Mouse (Mus musculus): ENCODE measurements around the gene Pth1r.

The Pth1r gene

DNA sequence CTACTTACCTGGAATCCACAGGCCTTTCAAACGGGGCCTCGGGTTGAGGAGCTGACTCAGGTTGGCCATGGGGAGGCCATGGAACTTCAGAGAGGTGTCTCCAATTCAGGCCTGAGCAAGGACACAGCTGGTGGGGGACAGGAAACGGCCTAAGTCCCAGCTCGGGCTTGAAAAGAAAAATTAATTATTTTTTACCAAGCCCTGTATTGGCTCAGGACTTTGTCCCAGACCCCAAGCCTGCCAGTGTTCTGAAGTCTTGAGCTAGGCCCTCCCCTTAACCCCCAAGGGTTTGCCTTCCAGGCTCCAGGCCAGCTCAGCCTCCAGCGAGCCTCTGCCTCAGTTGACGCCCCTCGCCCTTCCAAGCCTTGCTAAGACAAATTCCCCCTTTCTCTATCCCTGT lies at the start of gene Pth1r:
Gene Pth1r (minus strand): TSS at position 185 of the 400 bp plus-strand sequence.
- DNase-seq (ENCODE audit: low read depth, low spot score) = no peak

GRCm38 (mm10) chr9:110790462-110790861 lies 43.5 kb upstream of the Pth1r start:
- DNase-seq (ENCODE audit: low read depth, low spot score) = no peak

- DNase-seq (ENCODE audit: low read depth, low spot score) = peak; percentile 56
These were observed 41.2 kb upstream of the Pth1r start for GRCm38 (mm10) chr9:110788169-110788568.

- no peak for DNase-seq (ENCODE audit: low read depth, low spot score)
These were observed 36.7 kb upstream of the Pth1r start for GRCm38 (mm10) chr9:110783611-110784010.

- DNase-seq (ENCODE audit: low read depth, low spot score) = peak; percentile 52
These were observed 34.8 kb upstream of the Pth1r start for GRCm38 (mm10) chr9:110781731-110782130.

- peak; percentile 84 for DNase-seq (ENCODE audit: low read depth, low spot score)
These were observed 34.3 kb upstream of the Pth1r start for GRCm38 (mm10) chr9:110781256-110781721.

GRCm38 (mm10) chr9:110779242-110779913 lies 32.4 kb upstream of the Pth1r start:
- DNase-seq (ENCODE audit: low read depth, low spot score) = no peak

GRCm38 (mm10) chr9:110778559-110778958 lies 31.6 kb upstream of the Pth1r start:
- DNase-seq (ENCODE audit: low read depth, low spot score) = no peak

DNA sequence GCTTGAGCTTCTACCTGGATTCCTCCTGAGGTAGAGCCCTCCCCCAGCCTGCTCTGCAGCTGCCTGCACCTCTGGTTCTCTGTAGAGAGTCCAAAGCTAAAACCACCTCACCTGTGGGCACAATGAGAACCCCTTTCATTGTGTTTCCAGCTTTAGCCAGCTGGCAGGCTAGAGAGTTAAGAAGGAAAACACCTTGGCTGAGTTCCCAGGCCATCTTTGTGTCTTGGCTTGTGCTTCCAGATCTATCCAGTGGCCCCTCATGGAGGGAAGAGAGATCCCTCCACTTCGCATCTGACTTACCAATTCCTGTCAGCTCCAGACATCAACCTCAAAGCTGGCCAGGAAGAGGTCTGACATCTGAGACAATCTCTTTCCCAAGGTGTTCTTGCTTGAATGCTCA lies 31.2 kb upstream of the Pth1r start:
- DNase-seq (ENCODE audit: low read depth, low spot score) = no peak

DNA sequence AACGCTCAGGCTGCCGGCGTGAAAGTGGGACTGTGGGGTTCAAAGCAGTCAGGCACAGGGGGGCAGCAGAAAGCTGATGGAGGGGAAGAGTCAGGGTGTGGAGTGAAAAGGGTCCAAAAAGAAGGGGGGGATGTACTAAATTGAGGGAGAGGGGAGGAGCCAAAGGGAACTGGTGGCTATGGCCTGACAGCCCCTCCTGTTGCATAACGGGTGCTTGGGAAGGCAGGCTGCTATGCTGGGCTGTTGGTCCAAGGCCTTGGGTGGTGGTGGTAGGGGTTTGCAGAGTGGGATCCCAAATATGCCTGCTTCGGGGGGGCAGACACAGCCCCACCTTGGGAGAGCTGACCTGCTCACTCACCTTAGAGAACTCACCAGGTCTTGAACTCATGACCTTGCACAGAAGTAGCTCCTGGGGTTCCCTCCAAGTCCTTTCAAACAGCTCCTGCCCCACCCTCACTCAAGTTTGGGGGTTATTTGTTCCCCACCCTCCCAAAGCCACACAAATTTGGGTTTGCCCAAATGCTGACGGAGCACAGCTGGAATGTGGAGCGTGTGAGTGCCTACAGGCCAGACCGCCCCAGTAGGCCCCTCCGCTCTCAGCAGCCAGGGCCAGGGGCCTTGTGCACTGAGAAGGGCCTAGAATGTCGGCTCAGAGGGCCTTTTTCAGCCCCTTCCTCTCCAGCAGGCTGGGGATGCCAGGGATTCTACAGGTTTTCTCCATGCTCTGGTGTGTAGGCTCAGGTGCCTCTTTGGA lies 28.5 kb upstream of the Pth1r start:
- DNase-seq (ENCODE audit: low read depth, low spot score) = no peak

GRCm38 (mm10) chr9:110774403-110775268 lies 27.7 kb upstream of the Pth1r start:
- DNase-seq (ENCODE audit: low read depth, low spot score) = no peak

GRCm38 (mm10) chr9:110772336-110772735 lies 25.4 kb upstream of the Pth1r start:
- no peak for DNase-seq (ENCODE audit: low read depth, low spot score)

DNA sequence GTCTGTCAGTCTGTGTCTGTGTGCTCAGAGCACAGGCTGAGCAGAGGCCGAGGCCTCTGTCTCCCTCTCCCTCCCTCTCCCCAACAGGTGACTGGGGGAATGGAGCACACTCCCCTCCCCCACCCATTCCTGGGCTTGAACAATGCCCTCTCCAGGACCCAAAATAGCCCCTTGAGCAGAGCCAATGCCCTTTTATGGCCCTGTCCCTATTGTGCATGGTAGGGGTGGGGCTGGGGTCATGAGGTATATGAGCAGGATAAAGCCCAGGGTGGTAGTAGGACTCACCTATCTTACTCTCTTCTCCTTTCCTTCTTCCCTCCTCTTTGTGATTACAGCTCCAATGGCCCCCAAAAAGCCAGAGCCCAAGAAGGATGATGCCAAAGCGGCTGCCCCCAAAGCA lies 16.5 kb upstream of the Pth1r start:
- DNase-seq (ENCODE audit: low read depth, low spot score) = no peak

GRCm38 (mm10) chr9:110762763-110763162 lies 15.8 kb upstream of the Pth1r start:
- no peak for DNase-seq (ENCODE audit: low read depth, low spot score)

- no peak for DNase-seq (ENCODE audit: low read depth, low spot score)
These were observed 13.9 kb upstream of the Pth1r start for GRCm38 (mm10) chr9:110760886-110761285.

DNA sequence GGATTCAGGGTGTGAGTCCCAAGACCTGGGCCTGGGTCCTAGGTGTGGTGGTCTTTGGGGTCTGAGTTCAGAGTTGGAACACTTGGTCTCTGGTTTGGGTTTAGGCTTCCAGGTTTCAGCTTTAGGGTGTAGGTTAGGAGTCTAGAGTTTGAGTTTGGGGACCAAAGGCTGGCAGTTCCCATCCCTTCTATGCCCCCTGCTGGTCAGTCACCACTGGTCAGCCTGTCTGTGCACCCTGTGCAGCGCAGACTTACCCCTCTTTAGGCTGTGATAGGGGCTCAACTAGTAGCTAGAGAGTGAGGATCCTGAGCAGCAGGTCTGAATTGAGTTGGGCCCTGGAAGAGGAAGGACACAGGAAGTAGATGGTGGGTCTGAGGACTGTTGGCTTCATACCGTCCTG lies 12.3 kb upstream of the Pth1r start:
- DNase-seq (ENCODE audit: low read depth, low spot score) = no peak

- DNase-seq (ENCODE audit: low read depth, low spot score) = no peak
These were observed 11.7 kb upstream of the Pth1r start for GRCm38 (mm10) chr9:110758605-110759004.

GRCm38 (mm10) chr9:110757816-110758215 lies 10.9 kb upstream of the Pth1r start:
- no peak for DNase-seq (ENCODE audit: low read depth, low spot score)

- DNase-seq (ENCODE audit: low read depth, low spot score) = no peak
These were observed 6.8 kb upstream of the Pth1r start for GRCm38 (mm10) chr9:110753773-110754172.

DNA sequence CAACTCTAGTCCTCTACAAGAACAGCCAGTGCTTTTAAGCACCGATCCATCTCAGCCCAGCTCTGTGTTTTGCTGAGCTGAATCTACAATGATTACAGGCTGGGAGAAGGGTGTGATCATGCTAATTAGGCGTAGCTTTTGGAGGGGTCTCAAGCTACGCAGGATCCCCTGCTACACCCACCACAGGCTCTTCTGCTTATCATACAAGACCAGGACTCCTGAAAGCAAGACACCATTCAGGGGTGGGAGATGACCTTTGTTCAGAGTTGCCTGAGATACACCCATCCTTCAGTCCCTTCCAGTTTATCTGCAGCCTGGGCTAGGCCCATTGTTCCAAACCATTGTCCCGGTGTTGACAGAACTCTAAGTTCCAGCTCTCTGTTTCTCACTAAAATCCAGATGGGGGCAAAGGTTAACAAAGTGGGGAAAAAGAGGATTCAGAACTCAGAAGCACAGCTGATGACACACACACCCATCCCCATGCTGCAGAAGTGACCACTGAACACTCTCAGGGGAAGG lies 6.0 kb upstream of the Pth1r start:
- no peak for DNase-seq (ENCODE audit: low read depth, low spot score)

DNA sequence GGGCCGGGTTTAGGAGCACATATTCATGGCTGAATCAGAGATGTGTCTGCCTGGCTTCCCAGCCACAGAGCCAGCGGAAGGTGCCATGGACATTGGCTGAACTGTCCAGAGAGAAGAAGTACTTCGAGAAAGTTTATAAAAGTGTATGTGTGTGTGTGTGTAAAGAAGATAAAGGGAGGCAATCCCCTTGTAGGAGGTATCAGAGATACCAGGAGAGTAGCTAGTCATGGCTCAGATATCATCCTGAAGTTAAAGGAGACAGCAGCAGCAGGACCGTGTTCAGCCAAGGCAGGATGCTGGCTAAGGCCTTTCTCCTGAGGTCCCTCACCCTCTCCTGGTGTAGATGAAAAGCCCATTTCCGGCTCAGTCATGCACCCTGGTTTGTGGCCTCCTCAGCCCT lies 4.5 kb upstream of the Pth1r start:
- DNase-seq (ENCODE audit: low read depth, low spot score) = no peak
